Mouse (Mus musculus) urinary bladder, postnatal 0 days (tissue): ENCODE data around the gene Gm12169. TPM values are rescaled to one million over a fixed set of nuclear protein-coding genes. Genes with fewer than 3 reads are reported as not detected.

Experiments used
- polyA plus RNA-seq: library from polyadenylated mRNA; unstranded; fragments of >200 nt; fragmentation: Nextera tagmentation; extraction: Ambion mirVana; gene quantifications from 2 replicates; pipeline ENCODE4 v1.2.1, GENCODE M21; 2015

Gm12169 gene
- polyA plus RNA-seq = not detected in 2 replicates

GRCm38 (mm10) chr11:46523912-46524311 lies at the start of gene Gm12169:
Gm12169 (plus strand) TSS chr11:46524212.

GRCm38 (mm10) chr11:46571327-46571726 lies 47.3 kb downstream of the Gm12169 start, which contains the start of gene BC053393:
BC053393 (plus strand) TSS chr11:46571536.

Other genes starting within 250 kb of the Gm12169 start
- 1.5 and 1.8 TPM in 2 replicates for gene Cyfip2, start 211.4 kb upstream of the Gm12169 start, polyA plus RNA-seq
- gene Itk, start 134.7 kb upstream of the Gm12169 start, polyA plus RNA-seq = 0.02 and 0.05 TPM in 2 replicates
- not detected in 2 replicates for gene Fam71b, start 127.7 kb upstream of the Gm12169 start, polyA plus RNA-seq
- gene Med7, start 87.3 kb upstream of the Gm12169 start, polyA plus RNA-seq = 46.7 and 48.8 TPM in 2 replicates
- gene Havcr2, start 69.3 kb upstream of the Gm12169 start, polyA plus RNA-seq = 0.26 and 0.57 TPM in 2 replicates
- gene BC053393, start 47.3 kb downstream of the Gm12169 start, polyA plus RNA-seq = not detected in 2 replicates
- gene Dppa1, start 105.0 kb downstream of the Gm12169 start, polyA plus RNA-seq = not detected in 2 replicates
- gene Timd2, start 182.8 kb downstream of the Gm12169 start, polyA plus RNA-seq = 0.11 TPM in 1 of 2 replicates, not detected in the other
- gene Havcr1, start 210.9 kb downstream of the Gm12169 start, polyA plus RNA-seq = not detected in 2 replicates